Mouse (Mus musculus): ENCODE measurements around the gene Fkbp15.
"Not testable (repeated sequence)": the region's sequence is repeated elsewhere in the genome, so short reads cannot be mapped to it uniquely, and the experiment has no call there.

The Fkbp15 gene

GRCm38 (mm10) chr4:62277222-62277621, 83.1 kb downstream of the Fkbp15 start:
- no peak for DNase-seq

GRCm38 (mm10) chr4:62276642-62277041, 83.7 kb downstream of the Fkbp15 start:
- no peak for DNase-seq

DNA sequence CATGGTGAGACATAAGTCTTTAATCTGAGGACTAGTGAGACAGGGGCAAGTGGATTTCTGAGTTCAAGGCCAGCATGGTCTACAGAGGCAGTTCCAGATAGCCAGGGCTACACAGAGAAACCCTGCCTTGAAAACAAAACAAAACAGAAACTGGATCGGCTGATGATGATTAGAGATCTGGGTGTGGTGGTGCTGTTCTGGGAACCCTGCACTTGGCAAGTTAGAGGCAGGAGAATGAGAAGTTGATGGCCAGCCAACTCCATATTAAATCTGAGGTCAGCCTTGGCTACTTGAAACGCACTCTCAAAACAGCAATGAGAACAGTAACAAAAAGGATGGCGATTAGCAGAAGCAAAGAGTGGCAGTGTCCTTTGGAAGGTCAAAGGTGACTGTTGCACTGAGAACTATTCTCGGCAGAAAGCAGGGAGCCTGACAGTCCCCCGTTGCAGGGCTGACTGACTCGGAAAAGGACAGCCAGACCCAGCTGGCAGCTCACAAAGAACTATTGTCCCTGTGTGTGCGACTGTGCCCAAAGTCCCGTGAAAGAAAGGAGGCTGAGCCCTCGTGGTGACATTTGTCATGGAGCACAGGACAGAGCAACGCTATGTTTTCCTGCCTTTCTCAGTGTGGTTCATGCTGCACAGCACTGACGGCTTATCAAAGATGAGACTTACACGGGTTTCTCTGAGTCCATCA, 85.4 kb downstream of the Fkbp15 start:
- DNase-seq: peak; percentile 19

DNA sequence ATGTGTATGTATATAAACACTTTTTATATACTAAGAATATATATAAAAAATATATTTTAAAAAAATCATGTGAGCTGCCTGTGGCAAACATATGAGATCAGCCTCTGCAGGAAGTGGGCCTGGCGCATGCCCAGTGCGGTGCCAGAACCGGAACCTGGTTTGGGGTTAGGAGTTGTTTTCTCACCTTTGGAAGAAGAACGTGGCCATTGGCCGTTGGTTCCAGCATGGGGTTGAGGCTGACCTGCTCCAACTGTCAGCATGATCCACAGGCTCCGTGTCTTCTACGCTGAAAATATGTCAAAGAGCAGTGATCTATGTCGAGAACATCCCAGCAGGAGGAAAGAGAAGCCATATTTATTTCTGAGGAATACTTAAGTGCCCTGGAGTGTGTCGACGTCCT, 86.4 kb downstream of the Fkbp15 start:
- DNase-seq: no peak

GRCm38 (mm10) chr4:62272696-62273095, 87.7 kb downstream of the Fkbp15 start:
- no peak for DNase-seq

DNA sequence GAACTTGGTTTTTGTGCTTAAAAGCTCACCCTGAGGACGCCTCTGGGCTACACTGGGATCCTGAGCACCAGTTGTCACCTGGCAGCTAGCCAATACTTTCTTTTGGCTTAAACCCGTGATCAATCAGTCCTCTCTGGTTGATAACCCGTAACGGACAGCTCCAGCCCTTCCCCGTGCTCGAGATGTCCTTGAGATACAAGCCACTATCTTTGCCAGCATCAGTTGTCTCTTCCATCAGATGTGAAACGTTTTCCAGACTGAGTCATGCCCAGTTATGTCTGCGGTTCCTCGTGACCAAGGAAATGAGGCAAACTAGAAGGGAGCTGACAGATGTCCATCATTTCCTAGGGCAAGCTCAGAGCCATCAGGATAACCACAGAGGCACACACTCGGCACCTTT, 93.2 kb downstream of the Fkbp15 start:
- no peak for DNase-seq

DNA sequence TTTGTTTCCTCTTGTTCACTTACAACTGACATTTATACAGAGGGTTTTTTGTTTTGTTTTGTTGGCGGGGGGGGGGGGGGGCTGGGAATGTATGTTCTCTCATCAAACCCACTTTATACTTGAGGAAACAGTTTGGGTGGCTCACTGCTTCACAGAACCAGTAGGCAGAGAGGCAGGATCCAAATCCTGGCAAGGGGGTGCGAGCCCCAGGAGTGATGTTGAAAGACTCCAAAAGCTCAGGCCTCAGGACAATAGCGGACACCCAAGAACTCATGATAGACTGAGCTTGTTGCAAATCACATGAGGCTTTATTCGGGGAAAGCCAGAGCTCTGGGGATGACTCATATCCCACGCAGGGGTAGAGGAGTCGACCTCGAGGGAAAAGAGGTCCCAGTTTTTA, 94.3 kb downstream of the Fkbp15 start:
- not testable (repeated sequence) for DNase-seq

- peak; percentile 29 for DNase-seq
These were observed 95.1 kb downstream of the Fkbp15 start for GRCm38 (mm10) chr4:62265154-62265836.

GRCm38 (mm10) chr4:62263133-62263844, 97.1 kb downstream of the Fkbp15 start:
- no peak for DNase-seq

- no peak for DNase-seq
These were observed 98.1 kb downstream of the Fkbp15 start, which contains the start of gene Slc31a2 for GRCm38 (mm10) chr4:62262276-62262675. Gene Slc31a2 (plus strand): TSS chr4:62262562.

GRCm38 (mm10) chr4:62256931-62257330, 103.4 kb downstream of the Fkbp15 start:
- DNase-seq: peak; percentile 45

DNA sequence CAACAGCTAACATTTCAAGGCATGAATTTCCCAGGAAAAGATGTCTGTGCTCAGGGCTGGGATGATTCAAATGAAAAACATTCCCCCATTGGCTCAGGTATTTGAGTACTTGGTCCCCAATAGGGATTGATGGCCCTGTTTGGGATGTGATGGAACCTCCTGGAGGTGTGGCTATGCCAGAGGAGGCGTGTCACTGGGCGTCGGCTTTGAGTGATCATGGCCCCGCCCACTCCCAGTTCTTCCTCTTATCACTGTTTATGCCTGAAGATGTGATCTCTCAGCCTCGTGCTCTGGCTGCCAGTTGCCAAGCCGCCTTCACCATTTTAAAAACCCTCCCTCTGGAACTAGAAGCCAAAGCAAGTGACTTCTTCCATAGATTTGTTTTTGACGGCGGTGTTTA, 105.8 kb downstream of the Fkbp15 start:
- DNase-seq: no peak

DNA sequence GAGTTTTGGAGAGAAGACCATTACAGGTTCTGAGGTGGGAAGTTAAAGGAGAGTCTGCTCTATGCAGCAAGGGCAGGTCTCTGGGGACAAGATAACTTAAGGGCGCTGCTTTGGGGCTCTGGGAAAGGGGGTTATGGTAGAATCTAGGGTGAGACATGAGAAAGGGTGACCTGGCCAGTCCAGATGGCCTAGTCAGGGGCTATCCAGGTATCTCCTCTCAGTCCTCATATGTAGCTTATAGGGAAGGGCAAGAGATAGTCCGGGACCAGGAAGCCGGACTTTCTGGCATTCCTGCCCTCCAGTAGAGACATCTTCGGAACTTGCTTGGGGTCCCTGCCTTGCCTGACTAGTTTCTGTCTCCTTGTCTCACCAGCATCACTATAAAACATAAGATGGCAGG, 108.6 kb downstream of the Fkbp15 start:
- no peak for DNase-seq

- no peak for DNase-seq
These were observed 109.3 kb downstream of the Fkbp15 start for GRCm38 (mm10) chr4:62250896-62251544.

All from lung, postnatal 36 days (tissue).